Mouse (Mus musculus) brain, embryonic 14.5 days (tissue): ENCODE measurements around the gene 0610010F05Rik.

ENCODE experiments used
- CTCF ChIP-seq: fragments of 200-500 bp; IDR thresholded peaks from 2 replicates; pipeline ENCODE4 v1.5.1; 2012; ENCODE audit warnings: inconsistent platforms, mild to moderate bottlenecking, moderate library complexity, borderline replicate concordance; ENCODE audit not compliant: insufficient read depth, insufficient read length; ENCODE audit errors: extremely low read depth
- POLR2A ChIP-seq: fragments of 200-500 bp; IDR thresholded peaks from 2 replicates; pipeline ENCODE4 v1.6.1; 2012; ENCODE audit warnings: mild to moderate bottlenecking, inconsistent platforms, borderline replicate concordance; ENCODE audit not compliant: poor library complexity, insufficient read depth, insufficient read length, severe bottlenecking; ENCODE audit errors: extremely low read depth

DNA sequence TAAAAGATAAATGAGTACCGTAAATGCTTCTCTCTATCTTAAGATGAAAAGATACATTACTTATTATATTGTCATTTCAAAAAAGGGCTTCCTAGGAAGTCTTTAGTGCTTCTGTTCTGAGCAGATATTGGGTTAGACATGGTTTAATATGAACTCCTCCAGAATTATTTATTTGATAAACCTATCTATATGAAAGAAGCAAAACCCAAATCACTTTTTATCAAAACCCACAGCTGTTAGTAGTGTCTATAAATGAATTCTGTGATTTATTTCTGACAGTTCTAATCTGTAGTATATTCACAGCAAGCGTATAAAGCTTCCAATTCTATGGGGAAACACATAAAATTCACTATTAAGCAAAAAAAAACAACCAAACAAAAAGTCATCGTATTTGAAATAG lies 14.4 kb upstream of the 0610010F05Rik start:
- TF ChIP-seq CTCF = no peak
- no peak for TF ChIP-seq POLR2A
